Mouse (Mus musculus) right cerebral cortex, adult 18-20 months (tissue): Measurements from ENCODE around the gene D1Ertd622e.
A peak's percentile ranks its signal among the peaks of the same experiment; 100 is the strongest.

Experiments used
- DNase-seq: peaks from one replicate; pipeline ENCODE4 v3.0.0; 2022; ENCODE audit warnings: mixed read lengths

Gene D1Ertd622e

GRCm38 (mm10) chr1:97661406-97662241 is at the start of gene D1Ertd622e:
TSS of gene D1Ertd622e (minus strand) at chr1:97662074.
- DNase-seq: peak; percentile 86

GRCm38 (mm10) chr1:97710520-97710919 is 48.6 kb upstream of the D1Ertd622e start:
- no peak for DNase-seq

- no peak for DNase-seq
Observed at GRCm38 (mm10) chr1:97705389-97705788, 43.5 kb upstream of the D1Ertd622e start.

- no peak for DNase-seq
Observed at GRCm38 (mm10) chr1:97704646-97705045, 42.8 kb upstream of the D1Ertd622e start.

GRCm38 (mm10) chr1:97698956-97699570 is 37.2 kb upstream of the D1Ertd622e start:
- DNase-seq: no peak

- DNase-seq: no peak
Observed at GRCm38 (mm10) chr1:97697273-97697672, 35.4 kb upstream of the D1Ertd622e start.

- DNase-seq: no peak
Observed at GRCm38 (mm10) chr1:97693825-97694224, 32.0 kb upstream of the D1Ertd622e start.

GRCm38 (mm10) chr1:97688756-97689155 is 26.9 kb upstream of the D1Ertd622e start:
- peak; percentile 17 for DNase-seq

GRCm38 (mm10) chr1:97676526-97677177 is 14.8 kb upstream of the D1Ertd622e start:
- DNase-seq: no peak

- no peak for DNase-seq
Observed at GRCm38 (mm10) chr1:97676115-97676514, 14.2 kb upstream of the D1Ertd622e start.

- DNase-seq: no peak
Observed at GRCm38 (mm10) chr1:97672849-97673248, 11.0 kb upstream of the D1Ertd622e start.

GRCm38 (mm10) chr1:97667288-97667687 is 5.4 kb upstream of the D1Ertd622e start:
- no peak for DNase-seq

GRCm38 (mm10) chr1:97662324-97662723 is 450 bp upstream of the D1Ertd622e start:
- no peak for DNase-seq

GRCm38 (mm10) chr1:97660687-97661405 is 1.0 kb downstream of the D1Ertd622e start:
- DNase-seq: peak; percentile 82

GRCm38 (mm10) chr1:97659405-97659804 is 2.5 kb downstream of the D1Ertd622e start:
- DNase-seq: no peak

GRCm38 (mm10) chr1:97657786-97658185 is 4.1 kb downstream of the D1Ertd622e start:
- DNase-seq: no peak

- no peak for DNase-seq
Observed at GRCm38 (mm10) chr1:97657201-97657600, 4.7 kb downstream of the D1Ertd622e start.

- DNase-seq: no peak
Observed at GRCm38 (mm10) chr1:97654397-97654975, 7.4 kb downstream of the D1Ertd622e start.

- no peak for DNase-seq
Observed at GRCm38 (mm10) chr1:97650553-97651123, 11.2 kb downstream of the D1Ertd622e start.

GRCm38 (mm10) chr1:97650072-97650471 is 11.8 kb downstream of the D1Ertd622e start:
- DNase-seq: no peak

GRCm38 (mm10) chr1:97647037-97647436 is 14.8 kb downstream of the D1Ertd622e start:
- no peak for DNase-seq

- no peak for DNase-seq
Observed at GRCm38 (mm10) chr1:97634104-97634503, 27.8 kb downstream of the D1Ertd622e start.
